Mouse (Mus musculus) limb, embryonic 13.5 days (tissue): ENCODE data around the gene Bloc1s1. TPM values are rescaled to one million over a fixed set of nuclear protein-coding genes. Genes with fewer than 3 reads are reported as not detected.
A peak's percentile ranks its signal among the peaks of the same experiment; 100 is the strongest.

ENCODE experiments used
- ATAC-seq: fragments of 200-750 bp; cut with Nextera tagmentation; 2 replicates; pipeline ENCODE4 v1.8.0; 2017; ENCODE audit warnings: low read depth, moderate number of reproducible peaks, moderate TSS enrichment; ENCODE audit not compliant: low FRiP score
- H3K27ac ChIP-seq: fragments of 300-500 bp; sonication (generic); 2 replicates; pipeline ENCODE4 v1.5.1; 2015; ENCODE audit warnings: inconsistent platforms, mild to moderate bottlenecking, moderate library complexity
- H3K27me3 ChIP-seq: fragments of 300-500 bp; sonication (generic); 2 replicates; pipeline ENCODE4 v1.6.1; 2015; ENCODE audit warnings: mild to moderate bottlenecking, inconsistent platforms
- H3K36me3 ChIP-seq: fragments of 300-500 bp; sonication (generic); 2 replicates; pipeline ENCODE4 v1.6.1; 2015; ENCODE audit warnings: inconsistent platforms, mild to moderate bottlenecking, moderate library complexity
- H3K4me1 ChIP-seq: fragments of 300-500 bp; sonication (generic); 2 replicates; pipeline ENCODE4 v1.6.1; 2015; ENCODE audit warnings: inconsistent platforms
- H3K4me2 ChIP-seq: fragments of 300-500 bp; sonication (generic); replicated peaks from 2 replicates; pipeline ENCODE4 v1.6.1; 2015; ENCODE audit warnings: inconsistent platforms, mild to moderate bottlenecking, moderate library complexity
- H3K4me3 ChIP-seq: fragments of 300-500 bp; sonication (generic); 2 replicates; pipeline ENCODE4 v1.5.1; 2015; ENCODE audit warnings: moderate library complexity, mild to moderate bottlenecking, inconsistent platforms
- H3K9ac ChIP-seq: fragments of 300-500 bp; sonication (generic); 2 replicates; pipeline ENCODE4 v1.6.1; 2015; ENCODE audit warnings: mild to moderate bottlenecking, inconsistent platforms
- H3K9me3 ChIP-seq: fragments of 300-500 bp; sonication (generic); 2 replicates; pipeline ENCODE4 v1.6.1; 2016; ENCODE audit warnings: inconsistent platforms
- WGBS: fragments of 180-500 bp; shearing (Covaris S2); methylation state at CpG from one replicate; pipeline ENCODE4 v1.1.7; 2015; 5-methylcytosine and 5-hydroxymethylcytosine counted together
- polyA plus RNA-seq: library from polyadenylated mRNA; unstranded; fragments of >200 nt; fragmentation: Nextera tagmentation; extraction: Ambion mirVana; gene quantifications from 2 replicates; pipeline ENCODE4 v1.2.1, GENCODE M21; 2015

Bloc1s1 gene
- 225 and 240 TPM in 2 replicates for polyA plus RNA-seq

GRCm38 (mm10) chr10:128923935-128924334 lies at the start of gene Bloc1s1:
TSS of gene Bloc1s1 (minus strand) at chr10:128924035.
- Histone ChIP-seq H3K27me3 (peaks cover 14% of the 10 kb centered on the region), H3K4me1 (peaks cover 37% of the 10 kb centered on the region), H3K4me2 (peak within 1 kb of the TSS; percentile 79), H3K9ac (peak within 1 kb of the TSS; percentile 78), H3K27ac (peak within 1 kb of the TSS; percentile 88), H3K36me3 (peaks cover 7% of the 10 kb centered on the region; the same call in 1 of the 2 replicates), H3K9me3 (no peaks in the 10 kb centered on the region), H3K4me3 (peak within 1 kb of the TSS; percentile 90)
- WGBS = 67% methylated on average over 9 of the region's 9 CpGs
- ATAC-seq = no peak

DNA sequence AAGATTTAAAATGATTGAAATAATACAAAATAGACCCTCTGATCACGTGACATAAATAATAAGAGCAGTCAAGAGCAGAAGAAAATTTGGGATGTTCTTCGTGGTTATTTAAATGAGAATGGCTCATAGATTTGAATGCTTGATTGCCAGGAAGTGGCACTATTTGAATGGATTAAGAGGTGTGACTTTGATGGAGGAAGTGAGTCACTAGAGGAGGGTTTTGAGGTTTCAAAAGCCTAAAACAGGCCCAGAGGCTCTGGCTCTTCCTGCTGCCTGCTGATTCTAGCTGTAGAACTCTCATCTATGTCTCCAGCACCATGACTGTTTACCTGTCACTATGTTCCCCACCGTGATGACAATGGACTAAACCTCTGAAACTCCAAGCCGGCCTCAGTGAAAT lies 49.0 kb upstream of the Bloc1s1 start:
- ATAC-seq = no peak
- H3K27me3 ChIP-seq = no peaks in the 10 kb centered on the region
- no peaks in the 10 kb centered on the region for H3K36me3 ChIP-seq
- no peak overlapping the region for H3K27ac ChIP-seq
- 75% methylated on average over 4 of the region's 4 CpGs for WGBS
- H3K9me3 ChIP-seq = no peaks in the 10 kb centered on the region
- H3K4me1 ChIP-seq = peaks cover 4% of the 10 kb centered on the region
- no peak overlapping the region for H3K4me2 ChIP-seq
- H3K9ac ChIP-seq = no peak overlapping the region
- H3K4me3 ChIP-seq = no peak overlapping the region

DNA sequence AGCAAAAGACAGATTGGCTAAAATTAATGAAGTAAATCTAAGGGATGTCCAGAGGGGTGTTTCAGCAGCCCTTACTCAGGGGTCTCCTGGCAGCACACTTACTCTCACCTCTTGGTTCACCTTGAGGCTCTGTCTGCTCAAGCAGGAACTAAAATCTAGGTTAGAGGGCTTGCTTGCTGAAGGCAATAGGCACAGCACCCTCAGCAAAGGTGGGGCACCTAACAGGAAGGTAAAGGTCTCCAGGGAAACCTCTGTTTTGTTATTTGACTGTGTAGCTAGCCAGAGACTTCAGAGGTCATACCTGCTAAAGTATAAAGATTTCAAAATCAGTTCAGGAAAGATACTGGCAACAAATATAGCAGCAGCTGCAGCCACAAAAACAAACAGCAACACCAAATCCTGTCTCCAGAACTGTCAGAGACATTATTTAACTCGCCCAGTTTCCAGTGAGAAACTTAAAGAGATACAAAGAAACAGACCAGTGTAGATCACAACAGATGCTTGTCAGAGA lies 47.0 kb upstream of the Bloc1s1 start:
- no peaks in the 10 kb centered on the region for H3K4me1 ChIP-seq
- H3K27me3 ChIP-seq = no peaks in the 10 kb centered on the region
- H3K9ac ChIP-seq = no peak overlapping the region
- H3K4me2 ChIP-seq = no peak overlapping the region
- H3K4me3 ChIP-seq = no peak overlapping the region
- no peak overlapping the region for H3K27ac ChIP-seq
- H3K9me3 ChIP-seq = no peaks in the 10 kb centered on the region
- H3K36me3 ChIP-seq = no peaks in the 10 kb centered on the region
- no peak for ATAC-seq
- WGBS = 57% methylated on average over 1 of the region's 1 CpGs

- 9% methylated on average over 1 of the region's 1 CpGs for WGBS
- ATAC-seq = no peak
- Histone ChIP-seq H3K9me3 (no peaks in the 10 kb centered on the region), H3K36me3 (no peaks in the 10 kb centered on the region), H3K9ac (no peak overlapping the region), H3K4me2 (no peak overlapping the region), H3K27ac (no peak overlapping the region), H3K4me3 (no peak overlapping the region), H3K27me3 (no peaks in the 10 kb centered on the region), H3K4me1 (no peaks in the 10 kb centered on the region)
Measured at GRCm38 (mm10) chr10:128968341-128968749, 44.5 kb upstream of the Bloc1s1 start.

DNA sequence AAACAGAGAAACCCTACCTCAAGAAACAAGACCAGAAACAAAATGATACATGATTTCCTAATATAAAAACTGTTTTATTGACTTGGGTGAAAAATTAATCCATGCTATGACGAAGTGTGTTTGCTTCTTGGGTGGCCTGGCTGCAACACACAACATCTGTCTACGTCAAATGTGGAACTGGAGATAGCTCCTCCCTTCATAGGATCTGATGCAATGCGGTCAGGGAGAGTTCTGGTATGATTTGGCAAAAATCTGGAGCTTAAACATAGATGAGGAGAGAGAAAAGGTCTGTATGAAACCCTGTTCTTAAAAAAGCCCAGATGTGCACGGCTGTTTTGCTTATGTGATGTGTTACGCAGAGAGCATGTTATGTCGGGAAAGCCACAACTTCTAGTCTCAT lies 42.0 kb upstream of the Bloc1s1 start:
- Histone ChIP-seq H3K9ac (no peak overlapping the region), H3K27me3 (no peaks in the 10 kb centered on the region), H3K4me2 (no peak overlapping the region), H3K9me3 (no peaks in the 10 kb centered on the region), H3K4me3 (no peak overlapping the region), H3K27ac (no peak overlapping the region), H3K36me3 (no peaks in the 10 kb centered on the region), H3K4me1 (no peaks in the 10 kb centered on the region; the same call in 1 of the 2 replicates)
- no peak for ATAC-seq
- WGBS = 87% methylated on average over 6 of the region's 6 CpGs

- no peaks in the 10 kb centered on the region for H3K27me3 ChIP-seq
- no peak overlapping the region for H3K4me2 ChIP-seq
- ATAC-seq = no peak
- no peak overlapping the region for H3K9ac ChIP-seq
- H3K4me1 ChIP-seq = no peaks in the 10 kb centered on the region; the same call in 1 of the 2 replicates
- no peaks in the 10 kb centered on the region for H3K36me3 ChIP-seq
- 65% methylated on average over 2 of the region's 2 CpGs for WGBS
- H3K9me3 ChIP-seq = no peaks in the 10 kb centered on the region
- no peak overlapping the region for H3K27ac ChIP-seq
- H3K4me3 ChIP-seq = no peak overlapping the region
Measured at GRCm38 (mm10) chr10:128964961-128965360, 41.1 kb upstream of the Bloc1s1 start.

DNA sequence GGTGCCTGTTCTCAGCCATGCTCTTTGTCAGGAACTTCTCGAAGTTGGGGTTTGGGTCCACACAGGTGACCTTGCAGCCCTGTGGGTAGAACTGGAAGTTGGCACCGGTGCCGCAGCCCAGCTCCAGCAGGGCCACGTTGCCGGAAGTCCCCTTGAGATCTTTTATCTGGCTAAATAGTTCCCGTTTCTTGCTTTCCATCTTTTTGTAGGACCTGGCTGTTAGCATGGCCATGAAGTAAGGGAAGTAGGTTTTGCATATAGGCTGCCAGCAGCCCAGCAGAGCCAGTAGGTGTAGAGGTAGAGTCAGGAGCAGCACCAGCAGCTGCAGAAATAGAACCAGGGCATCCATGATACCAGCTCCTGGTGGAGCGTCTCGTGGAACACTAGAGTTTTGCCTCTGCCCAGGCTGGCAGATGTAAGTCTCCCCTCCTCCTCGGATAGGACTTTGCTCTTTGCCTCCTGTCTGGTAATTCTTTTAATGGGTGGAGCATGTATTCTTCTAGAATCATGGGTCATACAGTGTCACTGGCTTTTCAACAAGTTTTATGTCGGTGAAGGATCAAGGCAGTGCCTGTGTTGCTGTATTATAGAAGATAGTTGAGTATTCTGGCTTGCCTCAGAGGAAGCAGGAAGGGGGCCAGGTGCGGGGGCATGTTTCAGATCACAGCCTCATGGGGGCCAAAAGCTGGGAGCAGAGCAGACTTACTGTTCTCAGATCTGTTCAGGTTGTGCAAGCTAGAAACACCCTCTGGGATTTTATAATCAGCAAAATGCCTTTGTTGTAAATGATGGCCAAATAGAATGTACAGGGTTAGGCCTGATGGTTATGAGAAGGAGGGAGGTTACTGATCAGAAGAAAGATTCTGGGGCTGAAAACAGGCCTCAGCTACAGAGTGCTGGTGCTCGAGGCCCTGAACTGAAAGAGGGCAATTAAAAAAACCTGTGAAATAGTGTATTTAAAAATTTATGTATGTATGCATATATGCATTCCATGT lies 37.1 kb upstream of the Bloc1s1 start, which contains the start of gene Mettl7b:
Gene Mettl7b (minus strand): TSS at position 399 of the 995 bp plus-strand sequence.
- WGBS = 78% methylated on average over 12 of the region's 12 CpGs
- H3K4me3 ChIP-seq = no peak within 1 kb of the TSS
- no peak for ATAC-seq
- no peak within 1 kb of the TSS for H3K9ac ChIP-seq
- H3K9me3 ChIP-seq = no peaks in the 10 kb centered on the region
- no peak within 1 kb of the TSS for H3K4me2 ChIP-seq
- no peaks in the 10 kb centered on the region for H3K36me3 ChIP-seq
- no peaks in the 10 kb centered on the region; the same call in 1 of the 2 replicates for H3K4me1 ChIP-seq
- H3K27me3 ChIP-seq = peaks cover 6% of the 10 kb centered on the region; the same call in 1 of the 2 replicates
- no peak within 1 kb of the TSS for H3K27ac ChIP-seq

GRCm38 (mm10) chr10:128960142-128960541 lies 36.3 kb upstream of the Bloc1s1 start:
- H3K4me1 ChIP-seq = no peaks in the 10 kb centered on the region; the same call in 1 of the 2 replicates
- no peak for ATAC-seq
- H3K27me3 ChIP-seq = peaks cover 6% of the 10 kb centered on the region; the same call in 1 of the 2 replicates
- no peak overlapping the region for H3K4me2 ChIP-seq
- 75% methylated on average over 4 of the region's 4 CpGs for WGBS
- H3K27ac ChIP-seq = no peak overlapping the region
- no peak overlapping the region for H3K4me3 ChIP-seq
- H3K36me3 ChIP-seq = no peaks in the 10 kb centered on the region
- H3K9me3 ChIP-seq = no peaks in the 10 kb centered on the region
- no peak overlapping the region for H3K9ac ChIP-seq

GRCm38 (mm10) chr10:128958340-128958739 lies 34.5 kb upstream of the Bloc1s1 start:
- Histone ChIP-seq H3K4me2 (no peak overlapping the region), H3K36me3 (no peaks in the 10 kb centered on the region), H3K27ac (no peak overlapping the region), H3K27me3 (peaks cover 6% of the 10 kb centered on the region; the same call in 1 of the 2 replicates), H3K9ac (no peak overlapping the region), H3K9me3 (no peaks in the 10 kb centered on the region), H3K4me3 (no peak overlapping the region), H3K4me1 (no peaks in the 10 kb centered on the region; the same call in 1 of the 2 replicates)
- WGBS = 78% methylated on average over 10 of the region's 10 CpGs
- ATAC-seq = no peak

- Histone ChIP-seq H3K4me3 (no peak overlapping the region), H3K9ac (no peak overlapping the region), H3K9me3 (no peaks in the 10 kb centered on the region), H3K4me1 (no peaks in the 10 kb centered on the region), H3K27me3 (no peaks in the 10 kb centered on the region), H3K36me3 (no peaks in the 10 kb centered on the region), H3K4me2 (no peak overlapping the region), H3K27ac (no peak overlapping the region)
- ATAC-seq = no peak
- 66% methylated on average over 16 of the region's 16 CpGs for WGBS
Measured at GRCm38 (mm10) chr10:128950208-128950887, 26.5 kb upstream of the Bloc1s1 start.

- Histone ChIP-seq H3K4me2 (no peak overlapping the region), H3K9me3 (no peaks in the 10 kb centered on the region), H3K36me3 (no peaks in the 10 kb centered on the region), H3K4me1 (no peaks in the 10 kb centered on the region), H3K9ac (no peak overlapping the region), H3K4me3 (no peak overlapping the region), H3K27me3 (no peaks in the 10 kb centered on the region), H3K27ac (no peak overlapping the region)
- no peak for ATAC-seq
- 90% methylated on average over 4 of the region's 4 CpGs for WGBS
Measured at GRCm38 (mm10) chr10:128947496-128947895, 23.7 kb upstream of the Bloc1s1 start.

- H3K27me3 ChIP-seq = no peaks in the 10 kb centered on the region
- H3K4me3 ChIP-seq = no peak overlapping the region
- no peak overlapping the region for H3K27ac ChIP-seq
- 23% methylated on average over 3 of the region's 3 CpGs for WGBS
- H3K4me2 ChIP-seq = no peak overlapping the region
- no peak overlapping the region for H3K9ac ChIP-seq
- H3K36me3 ChIP-seq = no peaks in the 10 kb centered on the region
- no peaks in the 10 kb centered on the region for H3K9me3 ChIP-seq
- no peaks in the 10 kb centered on the region for H3K4me1 ChIP-seq
- ATAC-seq = no peak
Measured at GRCm38 (mm10) chr10:128945675-128946074, 21.8 kb upstream of the Bloc1s1 start.
